Mouse (Mus musculus): ENCODE measurements at regions not wholly inside any gene's neighbourhood (a gene's known extent, or its start where the extent isn't known, plus 50 kb on each side); places are given as distances from the start of the nearest gene placed in this dataset.

- no peak for DNase-seq
These were observed 235.2 kb upstream of the Hnrnpa3 start for GRCm38 (mm10) chr2:75423872-75424271.

GRCm38 (mm10) chr2:75424363-75424762, 234.7 kb upstream of the Hnrnpa3 start:
- DNase-seq = no peak

- no peak for DNase-seq
These were observed 234.2 kb upstream of the Hnrnpa3 start for GRCm38 (mm10) chr2:75424911-75425310.

- no peak for DNase-seq
These were observed 233.7 kb upstream of the Hnrnpa3 start for GRCm38 (mm10) chr2:75425384-75425783.

- no peak for DNase-seq
These were observed 233.3 kb upstream of the Hnrnpa3 start for GRCm38 (mm10) chr2:75425791-75426190.

GRCm38 (mm10) chr2:75427936-75428458, 231.1 kb upstream of the Hnrnpa3 start:
- no peak for DNase-seq

GRCm38 (mm10) chr2:75430161-75430940, 228.7 kb upstream of the Hnrnpa3 start:
- no peak for DNase-seq

GRCm38 (mm10) chr2:75431981-75432380, 227.1 kb upstream of the Hnrnpa3 start:
- no peak for DNase-seq

- peak; percentile 59 for DNase-seq
These were observed 224.5 kb upstream of the Hnrnpa3 start for GRCm38 (mm10) chr2:75434521-75434920.

- no peak for DNase-seq
These were observed 219.4 kb upstream of the Hnrnpa3 start for GRCm38 (mm10) chr2:75439522-75440230.

- DNase-seq = no peak
These were observed 216.4 kb upstream of the Hnrnpa3 start for GRCm38 (mm10) chr2:75442632-75443031.

GRCm38 (mm10) chr2:75445189-75445588, 213.9 kb upstream of the Hnrnpa3 start:
- no peak for DNase-seq

GRCm38 (mm10) chr2:75446996-75447715, 211.9 kb upstream of the Hnrnpa3 start:
- no peak for DNase-seq

GRCm38 (mm10) chr2:75448221-75448620, 210.8 kb upstream of the Hnrnpa3 start:
- DNase-seq = no peak

- no peak for DNase-seq
These were observed 207.2 kb upstream of the Hnrnpa3 start for GRCm38 (mm10) chr2:75451846-75452267.

- DNase-seq = no peak
These were observed 206.6 kb upstream of the Hnrnpa3 start for GRCm38 (mm10) chr2:75452274-75453148.

GRCm38 (mm10) chr2:75455481-75455880, 203.6 kb upstream of the Hnrnpa3 start:
- no peak for DNase-seq

- DNase-seq = no peak
These were observed 202.8 kb upstream of the Hnrnpa3 start for GRCm38 (mm10) chr2:75456272-75456671.

- no peak for DNase-seq
These were observed 201.6 kb upstream of the Hnrnpa3 start for GRCm38 (mm10) chr2:75457423-75457822.

- DNase-seq = no peak
These were observed 200.2 kb upstream of the Hnrnpa3 start for GRCm38 (mm10) chr2:75458898-75459297.

- DNase-seq = no peak
These were observed 198.6 kb upstream of the Hnrnpa3 start for GRCm38 (mm10) chr2:75460419-75460818.

GRCm38 (mm10) chr2:75461019-75461418, 198.0 kb upstream of the Hnrnpa3 start:
- no peak for DNase-seq
